Mouse (Mus musculus): ENCODE results near the gene Nfe2l2.
"Not testable (repeated sequence)": the region's sequence is repeated elsewhere in the genome, so short reads cannot be mapped to it uniquely, and the experiment has no call there.

Nfe2l2 gene

DNA sequence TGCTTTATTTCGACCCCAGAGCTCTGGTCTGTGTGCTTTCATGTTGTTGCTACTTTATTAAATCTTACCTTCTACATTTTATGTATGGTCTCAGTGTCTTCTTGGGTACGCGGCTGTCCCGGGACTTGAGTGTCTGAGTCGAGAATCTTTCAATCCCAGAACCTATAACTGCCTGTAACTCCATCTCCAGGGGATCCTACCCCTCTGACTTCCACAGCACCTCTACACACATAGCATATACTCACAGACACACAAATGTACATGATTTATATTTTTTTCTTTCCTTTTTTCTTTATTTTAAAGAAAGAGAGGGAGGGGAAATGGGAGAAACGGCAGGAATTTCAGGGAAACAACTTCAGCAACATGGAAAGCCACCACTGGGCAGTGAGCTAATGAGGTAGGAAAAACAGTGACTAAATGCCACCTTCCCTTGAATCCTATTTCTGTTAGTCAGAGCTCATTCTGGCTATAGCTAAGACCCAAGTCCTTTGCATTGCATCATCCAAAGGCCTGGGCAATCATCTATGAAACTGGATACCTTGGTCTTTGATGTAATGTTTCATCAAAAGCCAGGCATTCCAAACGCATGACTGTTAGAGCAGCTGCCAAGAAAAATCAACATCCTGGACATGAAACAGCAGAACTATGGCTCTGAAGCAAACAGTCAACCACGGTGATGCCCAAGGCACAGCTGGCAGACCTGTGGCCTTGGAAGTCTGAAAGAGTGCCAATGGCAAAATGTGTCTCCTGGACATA is 61.5 kb downstream of the Nfe2l2 start:
- DNase-seq (ENCODE audit: low spot score), result peak; percentile 66

- not testable (repeated sequence) for DNase-seq (ENCODE audit: low spot score)
Observed at GRCm38 (mm10) chr2:75642312-75642711, 62.1 kb downstream of the Nfe2l2 start.

GRCm38 (mm10) chr2:75639535-75639934 is 64.9 kb downstream of the Nfe2l2 start:
- DNase-seq (ENCODE audit: low spot score), result not testable (repeated sequence)

GRCm38 (mm10) chr2:75637822-75638221 is 66.6 kb downstream of the Nfe2l2 start:
- DNase-seq (ENCODE audit: low spot score), result not testable (repeated sequence)

DNA sequence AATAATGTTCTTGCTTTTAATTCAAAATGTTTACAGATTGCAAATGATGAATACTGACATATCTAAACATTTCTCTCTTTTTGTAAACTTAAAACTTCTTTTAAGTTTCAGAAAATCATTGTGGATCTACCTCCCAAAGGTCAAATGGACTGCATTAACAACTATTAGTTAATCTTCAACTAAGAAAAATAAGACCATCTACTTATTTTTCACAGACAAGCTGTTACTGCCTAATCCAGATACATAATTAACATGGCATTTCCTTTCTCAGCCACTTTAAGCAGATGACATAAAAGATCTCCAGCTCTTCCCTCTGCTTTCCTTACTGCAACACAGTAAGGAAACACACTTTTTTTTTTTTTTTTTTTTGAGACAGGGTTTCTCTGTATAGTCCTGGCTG is 67.1 kb downstream of the Nfe2l2 start:
- DNase-seq (ENCODE audit: low spot score), result no peak

- DNase-seq (ENCODE audit: low spot score), result not testable (repeated sequence)
Observed at GRCm38 (mm10) chr2:75637055-75637304, 67.5 kb downstream of the Nfe2l2 start.

- peak; percentile 39 for DNase-seq (ENCODE audit: low spot score)
Observed at GRCm38 (mm10) chr2:75636261-75637054, 68.0 kb downstream of the Nfe2l2 start.

DNA sequence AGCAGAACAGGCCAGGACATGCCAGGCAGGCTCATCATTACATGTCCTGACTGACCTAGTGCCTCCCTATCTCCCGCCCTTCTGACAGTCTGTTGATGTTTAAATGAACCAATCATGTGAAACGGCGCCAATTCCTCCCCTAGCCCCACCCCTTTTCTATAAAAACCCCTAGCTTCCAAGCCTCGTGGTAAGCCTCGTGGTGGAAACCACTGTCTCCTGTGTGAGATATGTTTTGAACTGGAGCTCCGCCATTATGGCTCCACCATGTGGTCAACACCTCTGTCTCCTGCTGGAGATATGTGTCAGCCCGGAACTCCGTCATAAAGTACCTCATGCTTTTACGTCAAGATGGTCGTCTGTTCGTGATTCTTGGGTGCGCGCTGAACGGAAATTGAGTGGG is 70.0 kb downstream of the Nfe2l2 start:
- not testable (repeated sequence) for DNase-seq (ENCODE audit: low spot score)

DNA sequence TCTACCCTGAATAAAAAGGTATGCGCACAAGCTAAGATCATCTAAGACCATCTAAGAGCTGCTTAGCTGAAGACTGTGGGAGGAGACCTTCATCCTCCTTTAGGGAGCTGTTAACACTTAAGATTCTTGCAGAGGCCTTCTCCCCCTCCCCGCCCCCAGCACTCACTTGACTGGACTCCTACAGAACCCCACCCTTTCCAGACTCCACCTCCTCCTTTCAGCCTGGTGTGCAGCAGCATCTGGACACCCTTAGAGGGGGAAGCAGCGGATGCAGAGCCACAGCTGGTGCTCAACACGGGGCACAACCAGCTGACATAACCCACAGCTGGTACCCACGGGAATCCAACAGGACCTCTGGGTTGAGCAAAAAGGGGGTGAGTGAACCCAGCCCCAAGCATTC is 70.7 kb downstream of the Nfe2l2 start:
- DNase-seq (ENCODE audit: low spot score), result no peak

GRCm38 (mm10) chr2:75633381-75633780 is 71.1 kb downstream of the Nfe2l2 start:
- no peak for DNase-seq (ENCODE audit: low spot score)

GRCm38 (mm10) chr2:75632721-75633181 is 71.7 kb downstream of the Nfe2l2 start:
- no peak for DNase-seq (ENCODE audit: low spot score)

DNA sequence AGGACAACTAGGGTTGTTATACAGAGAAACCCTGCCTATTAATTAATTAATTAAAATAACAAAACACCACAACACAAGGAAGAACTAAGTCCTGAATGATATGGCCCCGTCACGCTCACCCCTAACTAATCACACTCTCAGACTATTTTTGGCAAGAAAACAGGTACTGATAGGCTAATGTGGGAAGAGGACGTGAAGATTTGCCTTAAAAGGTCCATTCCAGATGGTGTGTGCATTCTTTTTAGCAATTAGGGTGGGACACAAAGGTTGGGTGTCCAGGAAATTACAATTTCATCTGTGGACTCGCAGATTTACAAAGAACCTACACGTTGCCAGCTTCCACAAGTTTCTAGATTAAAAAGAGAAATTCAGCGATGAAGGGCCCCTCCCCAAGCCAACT is 72.4 kb downstream of the Nfe2l2 start:
- no peak for DNase-seq (ENCODE audit: low spot score)

DNA sequence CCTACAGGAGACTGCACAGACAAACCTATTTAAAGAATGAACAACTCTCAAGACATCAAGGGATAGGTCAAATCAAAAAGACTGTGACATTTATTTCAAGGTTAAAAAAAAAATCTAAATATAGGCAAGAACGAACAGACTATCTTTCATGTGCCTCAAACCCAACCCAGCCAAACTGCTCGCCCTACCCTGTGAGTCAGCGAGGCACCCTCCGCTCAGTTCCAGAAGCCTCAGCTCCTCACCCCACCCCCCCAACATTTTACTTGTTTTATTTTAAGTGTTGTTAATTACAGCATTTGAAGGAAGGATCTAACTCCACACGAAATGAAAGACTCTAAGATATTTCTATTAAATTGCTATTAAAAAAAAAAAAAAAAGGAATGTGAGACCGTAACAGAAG is 73.0 kb downstream of the Nfe2l2 start:
- DNase-seq (ENCODE audit: low spot score), result no peak

GRCm38 (mm10) chr2:75628487-75628886 is 76.0 kb downstream of the Nfe2l2 start:
- DNase-seq (ENCODE audit: low spot score), result no peak

GRCm38 (mm10) chr2:75626597-75627440 is 77.6 kb downstream of the Nfe2l2 start:
- DNase-seq (ENCODE audit: low spot score), result no peak

All from urinary bladder, postnatal 14 days (tissue).